ENCODE assay signal across 8 mouse cellular contexts in genomic region chr1:181017212-181017711, GRCm38 (mm10). TPM values are rescaled to one million over a fixed set of nuclear protein-coding genes. Genes with fewer than 3 reads are reported as not detected.
A peak's percentile ranks its signal among the peaks of the same experiment; 100 is the strongest.
DNase-seq lines count a peak whose midpoint lies in the region; ATAC-seq lines count a peak whose summit lies in the region.

No protein-coding gene starts in this region.

- H3K4me2 ChIP-seq in hindbrain, embryonic 13.5 days = peak overlapping the region; percentile 96

- ATAC-seq in hindbrain, embryonic 13.5 days (ENCODE audit: low FRiP score) = peak; percentile 88

- no peaks in the 10 kb centered on the region for H3K36me3 ChIP-seq in hindbrain, embryonic 13.5 days

- peak; percentile 86 for DNase-seq in T-cell, adult 2 months (ENCODE audit: low spot score)
- peak; percentile 90 to 93 for DNase-seq in cerebellum, postnatal 25 days
- peak; percentile 45 to 52 for DNase-seq in frontal cortex, postnatal 14 days (ENCODE audit: low spot score in 2 of 2)
- DNase-seq in layer of hippocampus, postnatal 25 days (ENCODE audit: extremely low spot score in 1 of 2, low spot score in 1 of 2) = peak; percentile 51 to 64
- DNase-seq in lung, postnatal 14 days = peak; percentile 84
- peak; percentile 50 for DNase-seq in retina, adult 2 months (ENCODE audit: low read depth, low spot score)
- peak; percentile 88 for DNase-seq in thymus, postnatal 25 days

- H3K9me3 ChIP-seq in hindbrain, embryonic 13.5 days = no peaks in the 10 kb centered on the region

- H3K27ac ChIP-seq in hindbrain, embryonic 13.5 days = no peak overlapping the region

- H3K4me1 ChIP-seq in hindbrain, embryonic 13.5 days (replicated peaks) = peaks cover 27% of the 10 kb centered on the region

- H3K9ac ChIP-seq in hindbrain, embryonic 13.5 days = peak overlapping the region; percentile 69

- H3K27me3 ChIP-seq in hindbrain, embryonic 13.5 days = peaks cover 19% of the 10 kb centered on the region

- H3K4me3 ChIP-seq in hindbrain, embryonic 13.5 days = peak overlapping the region; percentile 53

- 0% methylated on average over 22 of the region's 22 CpGs for WGBS in hindbrain, embryonic 13.5 days

RNA-seq across cellular contexts. Expression of gene Ephx1, which starts 3.4 kb away (rescaled TPM):
- 3.3 and 4.8 TPM in 2 replicates for polyA plus RNA-seq in hindbrain, embryonic 13.5 days (2015; fragmentation: Nextera tagmentation; extraction: Ambion mirVana)
- 10 to 100 TPM; 26.8 to 31.2 TPM for total RNA-seq in layer of hippocampus, postnatal 25 days (2021)

RNA-seq across cellular contexts. Expression of gene 9130409I23Rik, which starts 33.8 kb away (rescaled TPM):
- polyA plus RNA-seq in hindbrain, embryonic 13.5 days (2015; fragmentation: Nextera tagmentation; extraction: Ambion mirVana) = 0.08 and 0.13 TPM in 2 replicates
- under 1 TPM in 1 of 2 experiments, not detected in 1; 0.15 TPM for total RNA-seq in layer of hippocampus, postnatal 25 days (2021)
